Mouse (Mus musculus) bone marrow macrophage, adult 2 months (primary cell): ENCODE measurements at regions not wholly inside any gene's neighbourhood (a gene's known extent, or its start where the extent isn't known, plus 50 kb on each side); places are given as distances from the start of the nearest gene placed in this dataset.

Experiments used
- CTCF ChIP-seq: IDR thresholded peaks from 2 replicates; pipeline ENCODE4 v1.5.1; 2012; ENCODE audit warnings: low read depth, mild to moderate bottlenecking, low read length, moderate library complexity
- POLR2A ChIP-seq: IDR thresholded peaks from 2 replicates; pipeline ENCODE4 v1.6.1; 2012; ENCODE audit warnings: mild to moderate bottlenecking, low read depth, low read length, borderline replicate concordance

- TF ChIP-seq CTCF (peak; percentile 21; the same call in 1 of the 2 replicates), POLR2A (no peak)
Measured at GRCm38 (mm10) chr5:149861489-149861962, 156.9 kb upstream of the Rxfp2 start.
